Comparison of ENCODE assay signal across 32 mouse cellular contexts in genomic region chr7:100775810-100776209, GRCm38 (mm10).
"Had no signal": no experiment of that assay in that cellular context is flagged by ENCODE, and none has a peak within 500 bp of the region (broad histone marks: within the 10 kb centered on the region; RNA-seq: fewer than 3 reads in every experiment).

No protein-coding gene starts in this region.

- H3K4me3 ChIP-seq: left cerebral cortex, adult 2 months; limb, embryonic 10.5 days; limb, embryonic 12.5 days; limb, embryonic 13.5 days; limb, embryonic 15.5 days; liver, embryonic 12.5 days; liver, embryonic 13.5 days; liver, embryonic 15.5 days; lung, embryonic 15.5 days; megakaryocyte, embryonic 14.5 days; midbrain, embryonic 10.5 days; midbrain, embryonic 12.5 days; midbrain, embryonic 13.5 days; midbrain, embryonic 15.5 days; myocyte had no signal

- ATAC-seq: liver, embryonic 12.5 days; liver, postnatal 0 days; lung, postnatal 0 days; midbrain, embryonic 13.5 days; midbrain, embryonic 15.5 days; midbrain, embryonic 16.5 days had no signal

- H3K27me3 ChIP-seq: limb, embryonic 12.5 days; limb, embryonic 13.5 days; limb, embryonic 15.5 days; liver, embryonic 12.5 days; liver, embryonic 13.5 days; liver, embryonic 15.5 days; lung, embryonic 15.5 days; megakaryocyte, embryonic 14.5 days; midbrain, embryonic 12.5 days; midbrain, embryonic 13.5 days; midbrain, embryonic 15.5 days had no signal

- H3K36me3 ChIP-seq: limb, embryonic 15.5 days; liver, embryonic 12.5 days; liver, embryonic 13.5 days; lung, embryonic 15.5 days; midbrain, embryonic 13.5 days; midbrain, embryonic 15.5 days had no signal

- H3K27ac ChIP-seq: left cerebral cortex, adult 2 months; limb, embryonic 10.5 days; limb, embryonic 12.5 days; limb, embryonic 13.5 days; limb, embryonic 15.5 days; liver, embryonic 12.5 days; liver, embryonic 13.5 days; liver, embryonic 14.5 days; liver, embryonic 15.5 days; lung, embryonic 15.5 days; macrophage; midbrain, embryonic 10.5 days; midbrain, embryonic 12.5 days; midbrain, embryonic 13.5 days; midbrain, embryonic 15.5 days had no signal

- H3K4me2 ChIP-seq: limb, embryonic 12.5 days; limb, embryonic 13.5 days; limb, embryonic 15.5 days; liver, embryonic 11.5 days; liver, embryonic 12.5 days; liver, embryonic 13.5 days; liver, embryonic 15.5 days; lung, embryonic 14.5 days; lung, embryonic 15.5 days; midbrain, embryonic 11.5 days; midbrain, embryonic 12.5 days; midbrain, embryonic 13.5 days; midbrain, embryonic 15.5 days had no signal

- H3K4me1 ChIP-seq: limb, embryonic 10.5 days; limb, embryonic 12.5 days; limb, embryonic 13.5 days; limb, embryonic 15.5 days; lung, embryonic 15.5 days; midbrain, embryonic 10.5 days; midbrain, embryonic 12.5 days; midbrain, embryonic 13.5 days; midbrain, embryonic 15.5 days had no signal

- H3K9me3 ChIP-seq: limb, embryonic 10.5 days; limb, embryonic 12.5 days; limb, embryonic 13.5 days; limb, embryonic 15.5 days; liver, embryonic 12.5 days; liver, embryonic 13.5 days; liver, embryonic 15.5 days; lung, embryonic 15.5 days; megakaryocyte, embryonic 14.5 days; midbrain, embryonic 10.5 days; midbrain, embryonic 12.5 days; midbrain, embryonic 13.5 days; midbrain, embryonic 15.5 days had no signal

- DNase-seq: left cerebral cortex, postnatal 4 days; liver; liver, embryonic 13.5 days; liver, postnatal 0 days; lung, adult 18-20 months; lung, adult 2 months; lung, embryonic 14.5 days; lung, postnatal 10 days; lung, postnatal 14 days; lung, postnatal 36 days; lung, postnatal 4 days; midbrain, embryonic 14.5 days had no signal

- H3K9ac ChIP-seq: limb, embryonic 12.5 days; limb, embryonic 13.5 days; limb, embryonic 15.5 days; liver, embryonic 12.5 days; liver, embryonic 13.5 days; liver, embryonic 14.5 days; liver, embryonic 15.5 days; liver, postnatal 0 days; lung, embryonic 14.5 days; lung, embryonic 15.5 days; midbrain, embryonic 12.5 days; midbrain, embryonic 13.5 days; midbrain, embryonic 15.5 days had no signal
